Mouse (Mus musculus) CH12.LX (cell line): Measurements from ENCODE around the gene Cmtm4. TPM values are rescaled to one million over a fixed set of nuclear protein-coding genes. Genes with fewer than 3 reads are reported as not detected.

Source experiments
- DNase-seq: peaks from one replicate; pipeline ENCODE4 v3.0.0-alpha.2; 2013; ENCODE audit errors: extremely low read depth
- H3K27ac ChIP-seq: 2 replicates; pipeline ENCODE4 v1.5.1; 2012; ENCODE audit warnings: low read depth, mild to moderate bottlenecking, control low read depth, moderate library complexity; ENCODE audit not compliant: insufficient read depth
- H3K27me3 ChIP-seq: replicated peaks from 2 replicates; pipeline ENCODE3; 2012; ENCODE audit warnings: inconsistent platforms
- H3K36me3 ChIP-seq, 2 experiments: replicated peaks in 1 of 2; 2 replicates each; pipeline versions ENCODE3 to v1.6.1; 2012; ENCODE audit warnings: inconsistent platforms in 1 of 2, low read length in 1 of 2, mild to moderate bottlenecking in 1 of 2, mixed read lengths in 1 of 2, moderate library complexity in 1 of 2; ENCODE audit not compliant: control insufficient read depth in 1 of 2, insufficient read depth in 1 of 2
- H3K4me1 ChIP-seq, 2 experiments: 2 replicates each; pipeline ENCODE4 v1.6.1; 2012; ENCODE audit warnings: inconsistent platforms in 1 of 2, moderate library complexity in 1 of 2; ENCODE audit not compliant: insufficient read depth in 2 of 2, control insufficient read depth in 1 of 2
- H3K4me2 ChIP-seq: 2 replicates; pipeline ENCODE4 v1.6.1; 2012; ENCODE audit warnings: low read depth, mild to moderate bottlenecking, control low read depth; ENCODE audit not compliant: poor library complexity, insufficient read depth, severe bottlenecking
- H3K4me3 ChIP-seq, 3 experiments: fragments of 150-350 bp in 1 of 3; sonication (generic) in 1 of 3; replicated peaks in 1 of 3; 2 replicates each; pipeline versions ENCODE3 to v1.5.1; 2011 to 2012; ENCODE audit warnings: low read depth in 2 of 3, low read length in 2 of 3, mild to moderate bottlenecking in 2 of 3, moderate library complexity in 2 of 3, control low read depth in 1 of 3, improper control_type of control experiment in 1 of 3, inconsistent platforms in 1 of 3, mixed read lengths in 1 of 3; ENCODE audit not compliant: poor library complexity in 1 of 3
- H3K79me2 ChIP-seq: replicated peaks from 2 replicates; pipeline ENCODE4 v1.6.1; 2012; ENCODE audit warnings: mild to moderate bottlenecking, moderate library complexity; ENCODE audit not compliant: control insufficient read depth, poor library complexity, insufficient read depth, severe bottlenecking; ENCODE audit errors: extremely low read depth
- H3K9ac ChIP-seq: 2 replicates; pipeline ENCODE4 v1.6.1; 2012; ENCODE audit warnings: low read depth, mild to moderate bottlenecking, control low read depth, moderate library complexity; ENCODE audit not compliant: insufficient read depth
- H3K9me3 ChIP-seq: replicated peaks from 2 replicates; pipeline ENCODE3; 2012; ENCODE audit warnings: low read length, inconsistent platforms, mixed read lengths
- BHLHE40 ChIP-seq: IDR thresholded peaks from 2 replicates; pipeline ENCODE4 v1.6.1; 2011; ENCODE audit warnings: mild to moderate bottlenecking, low read depth, low read length, improper control_type of control experiment
- CHD1 ChIP-seq: IDR thresholded peaks from 2 replicates; pipeline ENCODE4 v1.6.1; 2012; ENCODE audit warnings: low read depth, low read length, improper control_type of control experiment, inconsistent platforms
- EP300 ChIP-seq: IDR thresholded peaks from 2 replicates; pipeline ENCODE4 v1.6.1; 2011; ENCODE audit warnings: low read length, improper control_type of control experiment
- GABPA ChIP-seq: IDR thresholded peaks from 2 replicates; pipeline ENCODE4 v1.6.1; 2012; ENCODE audit warnings: low read depth, low read length, improper control_type of control experiment, inconsistent platforms; ENCODE audit not compliant: insufficient replicate concordance
- JUN ChIP-seq: IDR thresholded peaks from 2 replicates; pipeline ENCODE4 v1.6.1; 2011; ENCODE audit warnings: low read depth, mild to moderate bottlenecking, low read length, improper control_type of control experiment, moderate library complexity; ENCODE audit not compliant: insufficient read depth
- MXI1 ChIP-seq: IDR thresholded peaks from 2 replicates; pipeline ENCODE4 v1.6.1; 2011; ENCODE audit warnings: mild to moderate bottlenecking, low read depth, low read length, improper control_type of control experiment
- NRF1 ChIP-seq: IDR thresholded peaks from 2 replicates; pipeline ENCODE4 v1.6.1; 2014; ENCODE audit warnings: low read depth, mild to moderate bottlenecking, inconsistent platforms, low read length, improper control_type of control experiment, moderate library complexity
- POLR2A ChIP-seq: IDR thresholded peaks from 2 replicates; pipeline ENCODE4 v1.6.1; 2011; ENCODE audit warnings: low read depth, mild to moderate bottlenecking, improper control_type of control experiment, low read length
- POLR2AphosphoS2 ChIP-seq: IDR thresholded peaks from 2 replicates; pipeline ENCODE4 v1.6.1; 2011; ENCODE audit warnings: low read depth, low read length, improper control_type of control experiment
- TCF12 ChIP-seq: IDR thresholded peaks from 2 replicates; pipeline ENCODE4 v1.6.1; 2014; ENCODE audit warnings: low read depth, mild to moderate bottlenecking, inconsistent platforms, low read length, improper control_type of control experiment
- USF1 ChIP-seq: IDR thresholded peaks from 2 replicates; pipeline ENCODE4 v1.6.1; 2014; ENCODE audit warnings: low read depth, mild to moderate bottlenecking, inconsistent platforms, low read length, improper control_type of control experiment
- USF2 ChIP-seq: conservative IDR thresholded peaks from 2 replicates; pipeline ENCODE4 v1.6.1; 2011; ENCODE audit warnings: low read depth, low read length, improper control_type of control experiment
- ZMIZ1 ChIP-seq: IDR thresholded peaks from 2 replicates; pipeline ENCODE4 v1.6.1; 2012; ENCODE audit warnings: low read depth, mild to moderate bottlenecking, inconsistent platforms, low read length, improper control_type of control experiment
- dilution Hi-C: fragments of 300-500 bp; cut with MboI; formaldehyde crosslinking; loops from 2 replicates; pipeline ENCODE4 v1.14.3; 2020; ENCODE audit warnings: low sequenced_read_pairs; ENCODE audit not compliant: extremely low pct_unique_long_range_greater_than_20kb, extremely low pct_ligation_motif_present
- in situ Hi-C: fragments of 300-500 bp; cut with MboI; formaldehyde crosslinking; loops from 3 replicates; pipeline ENCODE4 v1.14.3; 2019; ENCODE audit warnings: low sequenced_read_pairs, low pct_ligation_motif_present, low pct_unique_long_range_greater_than_20kb, mixed read lengths
- polyA plus RNA-seq: library from polyadenylated mRNA; unstranded; fragments of >175 nt; gene quantifications from 2 replicates; pipeline ENCODE4 v1.2.1, GENCODE M21; 2012; ENCODE audit warnings: low read depth; ENCODE audit not compliant: insufficient read length
- total RNA-seq, 2 experiments: library from RNA; depleted of rRNA; stranded (reverse); fragments of 300-350 nt in 1 of 2; fragments of >200 nt in 1 of 2; gene quantifications; 2 replicates each; pipeline ENCODE4 v1.2.3; 2012 to 2014

The Cmtm4 gene
- total and polyA plus RNA-seq, 3 experiments: 2.3 to 3.0 (median 2.6) TPM

DNA sequence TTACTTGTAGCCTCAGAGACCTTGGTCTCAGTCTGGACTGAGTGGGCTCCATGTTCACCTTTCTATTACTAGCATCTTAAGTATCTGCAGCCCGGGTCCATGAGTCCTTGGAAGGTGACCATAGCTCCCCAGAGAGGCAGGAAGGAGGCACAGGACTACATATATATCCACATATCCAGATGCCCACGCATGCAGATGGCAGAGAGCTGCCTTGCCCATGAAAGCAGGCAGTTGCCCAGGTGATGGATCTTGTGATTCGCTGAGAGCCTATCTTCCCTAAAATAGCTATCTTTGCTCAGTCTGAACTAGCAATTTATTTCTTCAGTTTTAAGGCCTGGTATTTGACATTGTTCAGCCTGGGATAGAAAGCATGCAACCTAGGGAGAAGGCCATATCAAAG lies 15.9 kb upstream of the Cmtm4 start:
- Histone ChIP-seq H3K79me2 (no peaks in the 10 kb centered on the region), H3K27me3 (peaks cover 10% of the 10 kb centered on the region), H3K4me2 (no peak overlapping the region), H3K9ac (no peak overlapping the region), H3K4me3 (no peak overlapping the region), H3K27ac (no peak overlapping the region), H3K9me3 (peaks cover 4% of the 10 kb centered on the region), H3K36me3 (peaks cover 0 to 3% of the 10 kb centered on the region in 2 experiments), H3K4me1 (peaks cover 18 to 39% of the 10 kb centered on the region in 2 experiments)
- DNase-seq: no peak
- no peak for TF ChIP-seq JUN
- no peak for TF ChIP-seq USF2
- TF ChIP-seq POLR2A: no peak
- no peak for TF ChIP-seq BHLHE40
- no peak for TF ChIP-seq MXI1
- TF ChIP-seq NRF1: no peak
- no peak for TF ChIP-seq TCF12
- in situ Hi-C loops (no loop called here), dilution Hi-C loops (no loop called here)

DNA sequence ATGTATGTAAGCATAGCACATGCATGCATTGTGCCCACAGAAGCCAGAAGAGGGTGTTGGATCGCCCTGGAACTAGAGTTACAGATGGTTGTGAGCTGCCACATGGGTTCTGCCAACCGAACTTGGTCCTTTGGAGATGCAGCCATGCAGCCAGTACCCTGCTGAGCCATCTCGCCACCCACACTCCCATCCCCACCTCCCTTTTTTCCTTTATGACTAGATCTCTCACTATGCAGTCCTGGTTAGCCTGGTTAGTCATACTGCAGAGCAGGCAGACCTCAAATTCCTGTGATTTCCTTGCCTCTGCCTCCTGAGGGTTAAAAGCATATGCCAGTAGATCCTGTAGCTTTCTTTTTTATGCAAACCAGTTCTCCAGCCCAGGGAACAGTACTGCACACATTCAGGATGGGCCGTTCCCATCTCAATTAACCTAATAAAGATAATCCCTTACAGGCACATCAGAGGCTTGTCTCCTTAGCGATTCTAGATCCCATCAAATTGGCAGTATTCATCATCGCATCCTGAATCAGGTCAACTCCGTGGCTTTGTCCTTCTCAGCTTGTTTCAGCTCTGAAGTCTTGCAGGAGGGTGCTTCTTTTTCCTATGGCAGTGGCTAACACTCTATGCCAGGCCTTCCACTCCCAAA lies 15.1 kb upstream of the Cmtm4 start:
- H3K27ac ChIP-seq: no peak overlapping the region
- H3K36me3 ChIP-seq: peaks cover 0 to 3% of the 10 kb centered on the region in 2 experiments
- H3K4me3 ChIP-seq: no peak overlapping the region
- no peak for DNase-seq
- no peak overlapping the region for H3K9ac ChIP-seq
- no peaks in the 10 kb centered on the region for H3K79me2 ChIP-seq
- peaks cover 4% of the 10 kb centered on the region for H3K9me3 ChIP-seq
- H3K4me1 ChIP-seq: peaks cover 18 to 34% of the 10 kb centered on the region in 2 experiments
- H3K4me2 ChIP-seq: no peak overlapping the region
- no peak for TF ChIP-seq ZMIZ1
- no peak for TF ChIP-seq GABPA
- no peak for TF ChIP-seq USF1
- no peak for TF ChIP-seq EP300
- TF ChIP-seq POLR2AphosphoS2: no peak
- no peak for TF ChIP-seq CHD1
- TF ChIP-seq, all 38 proteins: peak for 0
- in situ Hi-C loops (no loop called here), dilution Hi-C loops (no loop called here)
- H3K27me3 ChIP-seq: peaks cover 10% of the 10 kb centered on the region
